Mouse (Mus musculus) thymus, adult 2 months (tissue): ENCODE measurements around the gene Lrrfip1.

ENCODE experiments used
- CTCF ChIP-seq: fragments of 200-500 bp; IDR thresholded peaks from 2 replicates; pipeline ENCODE4 v1.5.1; 2012; ENCODE audit warnings: mild to moderate bottlenecking, control low read depth, low read length, moderate library complexity, borderline replicate concordance; ENCODE audit not compliant: control insufficient read depth, poor library complexity, insufficient read depth; ENCODE audit errors: extremely low read depth
- POLR2A ChIP-seq: fragments of 200-500 bp; IDR thresholded peaks from 2 replicates; pipeline ENCODE4 v1.6.1; 2012; ENCODE audit warnings: mild to moderate bottlenecking, low read length, control low read depth, moderate library complexity; ENCODE audit not compliant: control insufficient read depth, poor library complexity, insufficient read depth; ENCODE audit errors: extremely low read depth

- TF ChIP-seq CTCF: no peak
- TF ChIP-seq POLR2A: no peak
These were observed 10.2 kb downstream of the Lrrfip1 start for GRCm38 (mm10) chr1:91008746-91009145.
